Mouse (Mus musculus) ES-Bruce4 (cell line): ENCODE data around the gene Rab29. TPM values are rescaled to one million over a fixed set of nuclear protein-coding genes. Genes with fewer than 3 reads are reported as not detected.

Experiments
- H3K27ac ChIP-seq: 2 replicates; pipeline ENCODE4 v1.5.1; 2012; ENCODE audit warnings: low read length, inconsistent platforms; ENCODE audit not compliant: insufficient read depth
- H3K27me3 ChIP-seq: 2 replicates; pipeline ENCODE4 v1.6.1; 2012; ENCODE audit warnings: mild to moderate bottlenecking, low read length, inconsistent platforms; ENCODE audit not compliant: control insufficient read depth, poor library complexity, insufficient read depth, severe bottlenecking
- H3K36me3 ChIP-seq: 2 replicates; pipeline ENCODE4 v1.6.1; 2012; ENCODE audit warnings: inconsistent platforms, mild to moderate bottlenecking, low read length, moderate library complexity; ENCODE audit not compliant: control insufficient read depth, poor library complexity, insufficient read depth, severe bottlenecking
- H3K4me1 ChIP-seq: one replicate; pipeline ENCODE4 v1.8.1; 2011; ENCODE audit warnings: low read length; ENCODE audit not compliant: control insufficient read depth, insufficient read depth
- H3K4me3 ChIP-seq: 2 replicates; pipeline ENCODE4 v1.5.1; 2011; ENCODE audit warnings: low read depth, mild to moderate bottlenecking, low read length
- H3K9ac ChIP-seq: 2 replicates; pipeline ENCODE4 v1.6.1; 2012; ENCODE audit warnings: low read depth, mild to moderate bottlenecking, inconsistent platforms; ENCODE audit not compliant: poor library complexity, severe bottlenecking
- H3K9me3 ChIP-seq: replicated peaks from 2 replicates; pipeline ENCODE4 v1.6.1; 2012; ENCODE audit warnings: mild to moderate bottlenecking, low read length, inconsistent platforms; ENCODE audit not compliant: control insufficient read depth, poor library complexity, insufficient read depth, severe bottlenecking
- CTCF ChIP-seq: IDR thresholded peaks from one replicate; pipeline ENCODE4 v1.8.1; 2011; ENCODE audit warnings: low read depth, low read length
- EP300 ChIP-seq: IDR thresholded peaks from 2 replicates; pipeline ENCODE4 v1.6.1; 2011; ENCODE audit warnings: low read depth, low read length; ENCODE audit not compliant: insufficient read depth
- POLR2A ChIP-seq: IDR thresholded peaks from one replicate; pipeline ENCODE4 v1.8.1; 2011; ENCODE audit warnings: low read length; ENCODE audit not compliant: insufficient read depth
- polyA plus RNA-seq: library from polyadenylated mRNA; stranded (reverse); fragments of >200 nt; gene quantifications from 2 replicates; pipeline ENCODE4 v1.2.4, GENCODE M21; 2011; ENCODE audit warnings: low read depth; ENCODE audit not compliant: missing spikeins, insufficient read depth, insufficient read length

The Rab29 gene
- polyA plus RNA-seq, 1 experiment, result 4.3 TPM

- TF ChIP-seq POLR2A (no peak), EP300 (no peak), CTCF (no peak)
- H3K9me3 ChIP-seq, result no peaks in the 10 kb centered on the region
These were observed 2.5 kb downstream of the Rab29 start for GRCm38 (mm10) chr1:131869561-131869960.

GRCm38 (mm10) chr1:131872856-131873255, 5.8 kb downstream of the Rab29 start:
- Histone ChIP-seq H3K4me1 (no peaks in the 10 kb centered on the region), H3K9me3 (no peaks in the 10 kb centered on the region), H3K27me3 (no peaks in the 10 kb centered on the region), H3K4me3 (no peak overlapping the region), H3K36me3 (no peaks in the 10 kb centered on the region), H3K27ac (no peak overlapping the region), H3K9ac (no peak overlapping the region)
- TF ChIP-seq EP300, result no peak
- TF ChIP-seq CTCF, result no peak
- no peak for TF ChIP-seq POLR2A

More at GRCm38 (mm10) chr1:131869561-131869960, 2.5 kb downstream of the Rab29 start:
- no peak overlapping the region for H3K27ac ChIP-seq
- no peaks in the 10 kb centered on the region for H3K27me3 ChIP-seq
- H3K4me1 ChIP-seq, result no peaks in the 10 kb centered on the region
- no peak overlapping the region for H3K9ac ChIP-seq
- no peaks in the 10 kb centered on the region for H3K36me3 ChIP-seq
- H3K4me3 ChIP-seq, result no peak overlapping the region

GRCm38 (mm10) chr1:131879816-131880215, 12.8 kb downstream of the Rab29 start:
- H3K36me3 ChIP-seq, result no peaks in the 10 kb centered on the region
- H3K4me1 ChIP-seq, result no peaks in the 10 kb centered on the region
- no peaks in the 10 kb centered on the region for H3K27me3 ChIP-seq
- H3K9me3 ChIP-seq, result no peaks in the 10 kb centered on the region
- H3K27ac ChIP-seq, result no peak overlapping the region
- no peak overlapping the region for H3K9ac ChIP-seq
- H3K4me3 ChIP-seq, result peak overlapping the region; percentile 30; the same call in 1 of the 2 replicates
- no peak for TF ChIP-seq EP300
- no peak for TF ChIP-seq CTCF
- no peak for TF ChIP-seq POLR2A

- Histone ChIP-seq H3K27ac (no peak overlapping the region), H3K9me3 (no peaks in the 10 kb centered on the region), H3K9ac (no peak overlapping the region), H3K27me3 (no peaks in the 10 kb centered on the region), H3K36me3 (no peaks in the 10 kb centered on the region), H3K4me3 (no peak overlapping the region), H3K4me1 (peaks cover 2% of the 10 kb centered on the region)
- TF ChIP-seq POLR2A (no peak), EP300 (no peak), CTCF (no peak)
These were observed 15.8 kb downstream of the Rab29 start for GRCm38 (mm10) chr1:131882787-131883186.

GRCm38 (mm10) chr1:131886173-131886572, 19.1 kb downstream of the Rab29 start:
- H3K4me3 ChIP-seq, result no peak overlapping the region
- H3K4me1 ChIP-seq, result peaks cover 8% of the 10 kb centered on the region
- H3K27me3 ChIP-seq, result no peaks in the 10 kb centered on the region
- H3K9me3 ChIP-seq, result no peaks in the 10 kb centered on the region
- no peaks in the 10 kb centered on the region for H3K36me3 ChIP-seq
- H3K9ac ChIP-seq, result no peak overlapping the region
- TF ChIP-seq POLR2A (no peak), CTCF (no peak), EP300 (no peak)
- peak overlapping the region; percentile 72; the same call in 1 of the 2 replicates for H3K27ac ChIP-seq

GRCm38 (mm10) chr1:131886641-131887040, 19.6 kb downstream of the Rab29 start:
- peak overlapping the region; percentile 72; the same call in 1 of the 2 replicates for H3K27ac ChIP-seq
- H3K4me3 ChIP-seq, result no peak overlapping the region
- H3K9me3 ChIP-seq, result no peaks in the 10 kb centered on the region
- 0 out of 2 replicates have a peak overlapping the region, but pooled peaks have one; percentile 29 for H3K9ac ChIP-seq
- no peaks in the 10 kb centered on the region for H3K27me3 ChIP-seq
- peaks cover 8% of the 10 kb centered on the region for H3K4me1 ChIP-seq
- H3K36me3 ChIP-seq, result no peaks in the 10 kb centered on the region
- no peak for TF ChIP-seq EP300
- no peak for TF ChIP-seq POLR2A
- no peak for TF ChIP-seq CTCF
